Mouse (Mus musculus) CH12.LX (cell line): ENCODE measurements around the gene Nlrc5.
A peak's percentile ranks its signal among the peaks of the same experiment; 100 is the strongest.

ENCODE experiments used
- CTCF ChIP-seq, 2 experiments: IDR thresholded peaks in 1 of 2; conservative IDR thresholded peaks in 1 of 2; 2 replicates each; pipeline ENCODE4 v1.5.1; 2011 to 2012; ENCODE audit warnings: low read depth in 2 of 2, low read length in 2 of 2, improper control_type of control experiment in 1 of 2, inconsistent platforms in 1 of 2, mild to moderate bottlenecking in 1 of 2, moderate library complexity in 1 of 2
- EP300 ChIP-seq: IDR thresholded peaks from 2 replicates; pipeline ENCODE4 v1.6.1; 2011; ENCODE audit warnings: low read length, improper control_type of control experiment
- HCFC1 ChIP-seq: IDR thresholded peaks from 2 replicates; pipeline ENCODE4 v1.6.1; 2012; ENCODE audit warnings: low read depth, mild to moderate bottlenecking, inconsistent platforms, low read length, improper control_type of control experiment
- MAFK ChIP-seq: IDR thresholded peaks from 2 replicates; pipeline ENCODE4 v1.6.1; 2011; ENCODE audit warnings: low read length, improper control_type of control experiment; ENCODE audit not compliant: insufficient replicate concordance
- MXI1 ChIP-seq: IDR thresholded peaks from 2 replicates; pipeline ENCODE4 v1.6.1; 2011; ENCODE audit warnings: mild to moderate bottlenecking, low read depth, low read length, improper control_type of control experiment
- PAX5 ChIP-seq: IDR thresholded peaks from 2 replicates; pipeline ENCODE4 v1.6.1; 2012; ENCODE audit warnings: low read length, inconsistent platforms, mixed read lengths
- UBTF ChIP-seq: IDR thresholded peaks from 2 replicates; pipeline ENCODE4 v1.6.1; 2012; ENCODE audit warnings: low read depth, mild to moderate bottlenecking, inconsistent platforms, low read length, improper control_type of control experiment, moderate library complexity

GRCm38 (mm10) chr8:94528245-94528644, 94.1 kb downstream of the Nlrc5 start:
- no peak for TF ChIP-seq MXI1
- no peak for TF ChIP-seq EP300
- no peak for TF ChIP-seq UBTF
- TF ChIP-seq MAFK = no peak
- TF ChIP-seq CTCF (conservative IDR thresholded peaks at IDR 0.05 in 1 of 2, IDR thresholded peaks at IDR 0.05 in 1 of 2; ENCODE audit: low read depth in 2 of 2, low read length in 2 of 2) = peak; percentile 75 to 91
- no peak for TF ChIP-seq PAX5
- no peak for TF ChIP-seq HCFC1
